Mouse (Mus musculus) erythroblast, embryonic 14.5 days (primary cell): ENCODE results near the gene Ubxn6. TPM values are rescaled to one million over a fixed set of nuclear protein-coding genes. Genes with fewer than 3 reads are reported as not detected.
A peak's percentile ranks its signal among the peaks of the same experiment; 100 is the strongest.

ENCODE experiments used
- H3K27me3 ChIP-seq: 2 replicates; pipeline ENCODE4 v1.6.1; 2012; ENCODE audit warnings: inconsistent platforms; ENCODE audit not compliant: control insufficient read depth
- H3K36me3 ChIP-seq: 2 replicates; pipeline ENCODE4 v1.6.1; 2012; ENCODE audit warnings: mild to moderate bottlenecking, inconsistent platforms; ENCODE audit not compliant: control insufficient read depth
- H3K4me1 ChIP-seq: 2 replicates; pipeline ENCODE4 v1.6.1; 2012; ENCODE audit warnings: inconsistent platforms; ENCODE audit not compliant: control insufficient read depth
- H3K4me3 ChIP-seq: replicated peaks from 2 replicates; pipeline ENCODE3; 2012; ENCODE audit warnings: moderate library complexity, mild to moderate bottlenecking, inconsistent platforms
- H3K9me3 ChIP-seq: 2 replicates; pipeline ENCODE4 v1.6.1; 2012; ENCODE audit warnings: low read length, inconsistent platforms, mixed read lengths; ENCODE audit not compliant: control insufficient read depth
- GATA1 ChIP-seq: IDR thresholded peaks from 2 replicates; pipeline ENCODE4 v1.6.1; 2012; ENCODE audit warnings: low read length, inconsistent platforms, mixed read lengths
- TAL1 ChIP-seq: IDR thresholded peaks from 3 replicates; pipeline ENCODE4 v1.6.1; 2012; ENCODE audit warnings: low read length, inconsistent platforms, mixed read lengths
- polyA plus RNA-seq: library from polyadenylated mRNA; stranded (reverse); fragments of >175 nt; gene quantifications from 2 replicates; pipeline ENCODE4 v1.2.3, GENCODE M21; 2012

Gene Ubxn6
- polyA plus RNA-seq, 1 experiment: 3.4 TPM

DNA sequence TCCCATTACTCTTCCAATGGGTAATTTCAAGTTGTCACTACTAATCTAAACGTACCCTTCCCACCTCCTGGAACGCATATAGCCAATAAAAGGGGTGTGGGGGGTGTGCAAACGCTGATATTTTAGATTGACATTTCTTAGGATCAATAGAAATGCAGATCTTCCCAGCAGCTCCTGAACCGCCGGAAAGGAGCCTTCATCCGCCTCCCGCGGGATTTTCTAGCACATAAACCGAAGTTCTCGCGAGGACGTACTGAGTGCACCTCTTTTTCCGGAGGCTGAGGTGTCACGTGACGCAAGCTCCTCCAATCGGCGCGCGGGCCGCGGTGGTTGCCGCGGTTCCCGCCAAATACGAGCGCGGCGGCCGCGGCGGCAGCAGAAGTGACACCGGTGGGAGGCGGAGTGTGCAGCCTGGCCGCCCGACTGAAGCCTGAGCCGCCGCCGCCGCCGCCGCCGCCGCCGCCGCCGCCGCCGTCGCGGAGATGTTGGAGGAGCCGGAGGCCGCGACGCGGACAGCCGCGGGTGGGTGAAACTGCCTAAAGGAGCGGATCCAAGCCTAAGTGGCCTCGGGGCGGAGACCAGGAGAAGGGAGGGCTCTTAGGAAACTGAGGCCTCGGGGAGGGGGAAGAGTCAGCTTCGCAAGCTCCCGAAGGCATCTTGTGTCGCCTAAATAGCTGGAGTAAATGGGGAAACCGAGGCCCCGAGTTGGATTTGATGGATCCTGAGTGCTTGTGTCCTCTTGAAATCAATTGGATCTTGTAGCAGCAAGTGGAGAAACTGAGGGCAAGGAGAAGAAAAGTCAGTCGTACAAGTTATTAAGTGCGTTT lies 34.6 kb downstream of the Ubxn6 start, which contains the start of gene Chaf1a:
Gene Chaf1a, plus strand, starts transcription at position 410 of the 827 bp plus-strand sequence.
- peaks cover 61% of the 10 kb centered on the region for H3K4me1 ChIP-seq
- H3K27me3 ChIP-seq: no peaks in the 10 kb centered on the region
- TF ChIP-seq TAL1 (no peak), GATA1 (no peak)
- H3K9me3 ChIP-seq: no peaks in the 10 kb centered on the region
- H3K4me3 ChIP-seq: peak within 1 kb of the TSS; percentile 72
- H3K36me3 ChIP-seq: peaks cover 40% of the 10 kb centered on the region

GRCm38 (mm10) chr17:56039345-56039744 lies 35.5 kb downstream of the Ubxn6 start:
- peaks cover 70% of the 10 kb centered on the region for H3K4me1 ChIP-seq
- H3K27me3 ChIP-seq: no peaks in the 10 kb centered on the region
- no peak for TF ChIP-seq GATA1
- TF ChIP-seq TAL1: no peak
- peaks cover 39% of the 10 kb centered on the region for H3K36me3 ChIP-seq
- no peaks in the 10 kb centered on the region for H3K9me3 ChIP-seq
- H3K4me3 ChIP-seq: peak overlapping the region; percentile 72

GRCm38 (mm10) chr17:56038583-56039261 lies 36.1 kb downstream of the Ubxn6 start:
- no peak for TF ChIP-seq TAL1
- no peak for TF ChIP-seq GATA1
- Histone ChIP-seq H3K4me3 (no peak overlapping the region), H3K27me3 (no peaks in the 10 kb centered on the region), H3K4me1 (peaks cover 70% of the 10 kb centered on the region), H3K9me3 (no peaks in the 10 kb centered on the region), H3K36me3 (peaks cover 39% of the 10 kb centered on the region)

GRCm38 (mm10) chr17:56036901-56037287 lies 37.9 kb downstream of the Ubxn6 start:
- H3K36me3 ChIP-seq: peaks cover 38% of the 10 kb centered on the region
- peaks cover 71% of the 10 kb centered on the region for H3K4me1 ChIP-seq
- no peaks in the 10 kb centered on the region for H3K9me3 ChIP-seq
- no peak for TF ChIP-seq GATA1
- no peak for TF ChIP-seq TAL1
- H3K4me3 ChIP-seq: peak overlapping the region; percentile 70
- no peaks in the 10 kb centered on the region for H3K27me3 ChIP-seq

DNA sequence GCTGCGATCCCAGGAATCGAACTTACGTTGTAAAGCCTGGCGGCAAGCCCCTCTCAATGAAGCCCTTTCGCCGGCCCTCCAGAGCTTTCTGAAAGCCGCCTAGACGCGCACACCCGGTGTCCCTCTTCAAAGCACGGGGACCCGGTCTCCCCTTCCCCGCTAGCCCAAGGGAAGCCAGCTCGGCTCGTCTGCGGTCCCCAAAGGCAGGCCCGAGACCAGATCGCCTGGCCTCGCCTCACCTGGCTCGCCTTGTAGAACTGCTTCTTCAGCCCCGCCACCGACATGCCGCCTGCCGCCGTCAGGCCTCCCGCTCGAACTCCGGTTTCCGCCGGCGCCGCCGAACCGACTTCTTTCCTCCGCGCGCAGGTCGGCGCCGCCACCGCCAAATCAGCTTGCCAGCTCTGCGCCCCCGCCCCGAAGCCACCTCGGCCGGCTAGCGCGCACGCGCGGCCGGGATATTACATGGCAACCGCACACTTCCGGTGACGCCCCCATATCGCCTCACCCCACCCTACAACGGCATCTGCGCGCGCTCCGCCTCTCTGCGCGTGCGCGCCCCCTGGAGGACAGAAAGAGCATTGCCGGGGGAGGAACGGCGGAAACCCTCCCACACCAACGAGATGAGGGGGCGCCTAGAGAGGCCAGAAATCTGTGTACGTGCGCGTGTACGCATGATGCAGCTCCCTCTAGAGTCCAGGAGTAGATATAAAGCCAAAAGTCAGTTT lies 38.5 kb downstream of the Ubxn6 start, which contains the start of gene Sh3gl1:
Gene Sh3gl1, minus strand, starts transcription at position 460 of the 725 bp plus-strand sequence.
- Histone ChIP-seq H3K4me1 (peaks cover 68% of the 10 kb centered on the region), H3K9me3 (no peaks in the 10 kb centered on the region), H3K4me3 (peak within 1 kb of the TSS; percentile 70), H3K36me3 (peaks cover 35% of the 10 kb centered on the region), H3K27me3 (no peaks in the 10 kb centered on the region)
- TF ChIP-seq TAL1: no peak
- TF ChIP-seq GATA1: no peak

DNA sequence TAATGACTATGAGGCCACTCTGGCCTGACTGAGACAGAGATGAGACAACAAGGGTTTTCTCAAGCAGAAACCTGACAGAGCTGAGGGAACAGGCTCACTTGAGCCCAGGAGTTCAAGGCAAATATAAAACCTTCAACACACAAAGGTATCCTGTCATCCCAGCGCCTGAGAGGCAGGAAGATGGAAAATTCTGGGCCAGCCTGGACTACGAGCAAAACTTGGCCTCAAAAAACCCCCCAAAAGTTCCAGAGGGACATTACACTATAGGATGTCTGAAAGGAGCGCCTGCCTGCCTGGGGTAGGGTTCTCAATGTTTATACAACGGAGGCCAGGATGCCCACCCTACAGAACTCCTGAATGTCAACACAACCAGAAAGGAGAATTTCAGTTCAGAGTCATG lies 39.6 kb downstream of the Ubxn6 start:
- TF ChIP-seq TAL1 (no peak), GATA1 (no peak)
- H3K4me1 ChIP-seq: peaks cover 72% of the 10 kb centered on the region
- no peaks in the 10 kb centered on the region for H3K27me3 ChIP-seq
- no peaks in the 10 kb centered on the region for H3K9me3 ChIP-seq
- peak overlapping the region; percentile 70 for H3K4me3 ChIP-seq
- peaks cover 46% of the 10 kb centered on the region for H3K36me3 ChIP-seq

GRCm38 (mm10) chr17:56034726-56035100 lies 40.1 kb downstream of the Ubxn6 start:
- no peak for TF ChIP-seq TAL1
- no peak for TF ChIP-seq GATA1
- Histone ChIP-seq H3K4me1 (peaks cover 75% of the 10 kb centered on the region), H3K9me3 (no peaks in the 10 kb centered on the region), H3K27me3 (no peaks in the 10 kb centered on the region), H3K4me3 (peak overlapping the region; percentile 70), H3K36me3 (peaks cover 49% of the 10 kb centered on the region)

- TF ChIP-seq GATA1 (no peak), TAL1 (no peak)
- peaks cover 77% of the 10 kb centered on the region for H3K4me1 ChIP-seq
- no peaks in the 10 kb centered on the region for H3K9me3 ChIP-seq
- H3K27me3 ChIP-seq: no peaks in the 10 kb centered on the region
- H3K36me3 ChIP-seq: peaks cover 55% of the 10 kb centered on the region
- H3K4me3 ChIP-seq: peak overlapping the region; percentile 70
Observed at GRCm38 (mm10) chr17:56034040-56034725, 40.6 kb downstream of the Ubxn6 start.
